Mouse (Mus musculus): ENCODE results near the gene Trim28.
"Not testable (repeated sequence)": the region's sequence is repeated elsewhere in the genome, so short reads cannot be mapped to it uniquely, and the experiment has no call there.

Trim28 gene

DNA sequence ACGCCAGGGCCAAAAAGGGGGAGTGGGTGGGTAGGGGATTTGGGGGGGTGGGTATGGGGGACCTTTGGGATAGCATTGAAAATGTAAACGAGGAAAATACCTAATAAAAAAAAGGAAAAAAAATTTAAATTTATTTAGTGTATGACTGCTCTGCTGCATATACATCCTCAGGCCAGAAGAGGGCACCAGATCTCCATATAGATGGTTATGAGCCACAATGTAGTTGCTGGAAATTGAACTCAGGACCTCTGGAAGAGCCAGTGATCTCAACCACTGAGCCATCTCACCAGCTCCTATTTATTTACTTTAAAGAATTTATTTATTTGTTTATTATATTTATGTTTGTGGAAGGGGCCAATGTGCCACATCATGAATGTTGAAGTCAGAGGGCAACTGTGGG is 64.5 kb downstream of the Trim28 start:
- DNase-seq (ENCODE audit: low spot score in 2 of 2) = not testable (repeated sequence)

DNA sequence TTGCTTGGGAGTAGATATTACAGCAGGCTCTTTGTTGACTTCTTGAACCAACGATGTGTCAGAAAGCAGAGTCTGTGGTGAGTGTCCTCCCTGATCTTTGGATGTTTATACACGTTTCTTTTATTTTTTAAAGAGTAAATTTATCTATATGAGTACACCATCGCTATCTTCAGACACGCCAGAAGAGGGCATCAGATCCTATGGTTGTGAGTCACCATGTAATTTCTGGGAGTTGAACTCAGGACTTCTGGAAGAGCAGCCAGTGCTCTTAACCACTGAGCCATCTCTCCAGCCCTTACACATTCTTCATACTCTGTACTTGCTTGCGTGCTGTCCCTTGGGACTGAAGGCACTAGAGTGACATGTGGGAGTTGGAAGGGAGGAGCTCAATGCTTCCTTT is 73.4 kb downstream of the Trim28 start:
- no peak for DNase-seq (ENCODE audit: low spot score in 2 of 2)

All from natural killer cell, adult 2 months (primary cell).